Mouse (Mus musculus) lung, adult 18-20 months (tissue): ENCODE data around the gene Ccdc181.
A peak's percentile ranks its signal among the peaks of the same experiment; 100 is the strongest.

ENCODE experiments used
- DNase-seq, 2 experiments: peaks; one replicate each; pipeline ENCODE4 v3.0.0; 2022; ENCODE audit warnings: mixed read lengths in 2 of 2

The Ccdc181 gene

GRCm38 (mm10) chr1:164287406-164287805, 12.0 kb downstream of the Ccdc181 start:
- DNase-seq: no peak

DNA sequence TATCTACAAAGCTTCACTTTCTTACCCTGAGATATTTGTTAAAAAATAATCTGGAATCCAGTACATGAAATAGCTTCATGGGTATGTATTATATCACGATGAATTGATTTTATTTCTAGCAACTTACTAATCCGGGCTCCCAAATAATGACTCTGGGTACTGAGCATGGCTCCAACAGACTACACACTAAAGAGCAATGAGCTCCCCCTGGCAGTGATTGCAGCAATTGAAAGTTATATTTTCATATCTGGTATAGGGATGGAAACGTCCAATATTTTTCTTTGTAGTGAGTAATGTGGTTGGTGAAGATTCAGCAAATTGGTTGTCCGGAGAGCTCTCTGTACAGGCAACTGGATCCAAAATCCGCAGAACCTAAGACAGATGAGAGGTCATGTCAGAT, 16.7 kb downstream of the Ccdc181 start:
- DNase-seq: no peak

DNA sequence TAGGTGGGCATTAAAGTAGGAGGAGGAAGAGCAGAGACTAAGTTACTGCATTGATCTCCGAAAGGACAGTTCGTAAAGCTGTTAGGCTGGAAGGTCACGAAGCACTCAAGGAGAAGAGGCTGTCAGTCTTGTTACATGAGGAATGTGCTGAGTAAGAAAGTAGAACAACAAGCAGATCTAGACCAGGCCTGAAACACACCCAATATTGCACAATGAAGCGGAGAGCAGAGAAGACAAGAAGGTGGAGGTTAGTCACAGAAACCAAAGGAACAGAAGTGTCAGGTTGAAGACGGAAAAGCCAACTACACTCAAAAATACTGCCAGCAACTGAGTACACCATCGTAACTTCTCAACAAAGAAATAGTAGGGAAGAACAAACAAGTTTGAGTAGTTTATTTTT, 18.7 kb downstream of the Ccdc181 start:
- peak; percentile 14 to 48 for DNase-seq

- no peak for DNase-seq
These were observed 21.1 kb downstream of the Ccdc181 start for GRCm38 (mm10) chr1:164296473-164296872.

DNA sequence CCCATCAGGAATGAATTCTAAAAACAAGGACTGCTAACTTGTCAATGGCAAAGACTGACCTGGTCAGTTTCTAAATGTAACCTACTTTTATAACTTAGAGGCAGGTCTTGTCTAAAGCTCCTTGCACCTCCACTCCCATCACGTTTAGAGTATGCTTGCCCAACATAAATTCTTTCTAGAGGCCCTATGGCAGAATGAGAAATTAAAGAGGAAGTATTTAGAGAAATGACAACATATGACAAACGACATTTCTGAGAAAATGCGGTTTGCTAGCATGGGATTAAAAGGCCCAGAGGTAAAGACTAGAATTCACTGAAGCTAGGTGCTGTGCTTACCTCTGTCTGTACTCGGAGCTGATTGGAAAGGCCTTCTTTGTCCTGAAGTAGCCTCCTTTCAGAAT, 26.6 kb downstream of the Ccdc181 start:
- DNase-seq: no peak

GRCm38 (mm10) chr1:164303821-164304220, 28.4 kb downstream of the Ccdc181 start, which contains the start of gene Nme7:
Nme7 (plus strand) TSS chr1:164304121.
- no peak for DNase-seq

GRCm38 (mm10) chr1:164307124-164307751, 31.9 kb downstream of the Ccdc181 start, which contains the start of gene Blzf1:
Blzf1 (minus strand) TSS chr1:164307489.
- peak; percentile 97 to 98 for DNase-seq

GRCm38 (mm10) chr1:164307922-164308321, 32.5 kb downstream of the Ccdc181 start:
- no peak for DNase-seq

GRCm38 (mm10) chr1:164314085-164314484, 38.7 kb downstream of the Ccdc181 start:
- DNase-seq: no peak

DNA sequence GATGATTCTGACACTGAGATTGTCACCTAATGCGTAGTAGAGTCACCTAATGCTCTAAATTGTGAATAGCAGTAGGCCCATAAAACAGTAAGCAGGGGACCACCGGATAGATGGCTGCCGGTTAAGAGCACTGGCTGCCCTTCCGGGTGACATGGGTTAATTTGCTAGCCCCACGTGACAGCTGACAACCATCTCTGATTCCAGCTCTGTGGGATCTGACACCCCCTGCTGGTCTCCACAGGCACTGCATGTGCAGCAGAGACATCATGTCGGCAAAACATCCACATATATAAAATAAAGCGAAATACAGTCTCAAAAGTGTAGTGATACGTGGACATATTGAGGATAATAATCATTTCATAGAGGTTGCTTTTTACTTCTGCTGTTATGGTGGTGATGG, 39.9 kb downstream of the Ccdc181 start:
- peak; percentile 12 to 24 for DNase-seq

DNA sequence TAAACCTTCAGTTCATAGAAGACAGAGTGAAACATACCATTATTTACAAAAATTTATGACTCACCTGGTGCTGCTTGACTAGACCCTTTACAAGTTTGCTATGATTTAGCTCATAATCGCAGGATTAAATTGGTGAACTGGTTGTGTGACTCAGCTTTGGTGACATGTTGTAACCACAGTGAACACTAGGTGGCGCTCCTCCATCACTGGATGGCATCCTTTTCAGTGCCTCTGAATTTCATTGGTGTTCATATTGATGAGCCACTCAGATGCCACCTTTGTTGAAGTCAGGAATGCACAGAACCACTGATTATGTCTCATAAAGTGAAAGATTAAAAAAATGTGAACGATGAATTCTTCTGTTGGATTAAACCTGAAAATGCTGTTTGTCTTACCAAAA, 41.3 kb downstream of the Ccdc181 start:
- DNase-seq: peak; percentile 44 to 62

- DNase-seq: no peak
These were observed 41.9 kb downstream of the Ccdc181 start for GRCm38 (mm10) chr1:164317261-164317660.

GRCm38 (mm10) chr1:164318474-164318873, 43.1 kb downstream of the Ccdc181 start:
- DNase-seq: no peak

DNA sequence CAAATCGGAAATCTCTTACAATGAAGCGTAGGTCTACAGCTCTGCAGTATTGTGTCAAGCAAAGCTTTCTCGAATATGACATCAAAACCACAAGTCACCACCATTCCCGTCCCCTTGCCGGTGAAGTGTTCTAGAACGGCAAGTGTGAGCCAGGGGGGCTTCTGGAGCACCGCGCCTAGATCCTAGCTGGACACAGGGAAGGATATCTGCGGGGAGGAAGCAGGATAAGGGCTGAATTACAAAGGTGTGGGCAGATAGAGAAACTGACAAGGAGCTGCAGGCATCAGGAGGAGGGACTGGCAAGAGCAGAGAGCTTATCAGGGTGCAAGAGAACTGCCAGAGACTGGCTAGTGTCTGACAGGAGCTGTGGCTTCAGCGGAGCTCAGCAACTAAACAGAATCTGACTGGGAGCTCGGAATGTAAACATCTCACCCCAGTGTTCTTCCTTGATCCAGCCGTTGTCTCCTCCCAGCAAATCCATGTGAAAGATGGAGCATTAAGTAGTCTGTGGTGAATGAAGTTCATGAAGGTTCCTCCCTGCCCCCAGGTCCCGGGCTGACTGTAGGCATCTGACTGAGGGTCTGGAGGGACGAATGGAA, 44.3 kb downstream of the Ccdc181 start:
- no peak for DNase-seq

GRCm38 (mm10) chr1:164320731-164321130, 45.3 kb downstream of the Ccdc181 start:
- no peak for DNase-seq

DNA sequence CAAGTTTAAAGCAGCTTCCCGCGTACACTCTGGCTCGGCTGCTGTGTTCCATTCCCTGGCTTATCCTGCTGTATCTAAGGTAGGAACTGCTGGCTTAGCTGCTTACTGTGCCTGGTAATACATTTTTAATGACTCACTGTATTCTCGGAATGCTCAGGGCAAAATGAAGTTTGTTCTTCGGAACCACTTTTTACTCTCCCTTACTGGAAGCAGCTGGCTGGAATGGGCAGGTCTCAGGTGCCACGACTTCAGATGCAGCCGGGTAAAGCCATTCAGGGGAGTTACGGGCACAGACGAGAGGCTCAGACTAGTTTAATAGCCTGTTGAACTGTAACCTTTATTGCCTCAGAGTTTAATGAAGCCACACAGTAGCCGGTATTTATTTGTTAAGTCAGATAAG, 46.0 kb downstream of the Ccdc181 start:
- peak; percentile 12 to 18 for DNase-seq

GRCm38 (mm10) chr1:164322987-164323650, 47.7 kb downstream of the Ccdc181 start:
- no peak for DNase-seq

GRCm38 (mm10) chr1:164324221-164324620, 48.8 kb downstream of the Ccdc181 start:
- no peak for DNase-seq

DNA sequence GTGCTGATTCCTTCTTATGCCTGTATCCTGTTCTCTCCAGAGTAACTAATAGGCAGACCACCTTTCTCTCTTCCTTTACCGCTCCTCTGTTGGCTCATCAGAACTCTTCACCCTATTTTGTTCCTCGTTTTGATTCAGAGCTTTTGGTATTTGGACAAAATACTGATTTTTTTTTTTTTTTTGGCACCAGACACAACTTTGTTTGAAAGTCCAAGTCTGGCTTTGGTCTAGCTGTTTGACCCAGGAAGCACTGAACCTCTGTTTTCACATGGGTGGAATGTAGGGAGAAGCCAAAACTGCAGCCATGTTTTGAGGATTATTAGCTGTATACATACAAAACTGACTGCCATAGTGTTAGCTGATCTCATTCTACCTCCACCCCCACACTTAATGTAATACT, 49.5 kb downstream of the Ccdc181 start:
- DNase-seq: no peak

GRCm38 (mm10) chr1:164326600-164327155, 51.3 kb downstream of the Ccdc181 start:
- no peak for DNase-seq

GRCm38 (mm10) chr1:164327764-164328163, 52.4 kb downstream of the Ccdc181 start:
- no peak for DNase-seq

DNA sequence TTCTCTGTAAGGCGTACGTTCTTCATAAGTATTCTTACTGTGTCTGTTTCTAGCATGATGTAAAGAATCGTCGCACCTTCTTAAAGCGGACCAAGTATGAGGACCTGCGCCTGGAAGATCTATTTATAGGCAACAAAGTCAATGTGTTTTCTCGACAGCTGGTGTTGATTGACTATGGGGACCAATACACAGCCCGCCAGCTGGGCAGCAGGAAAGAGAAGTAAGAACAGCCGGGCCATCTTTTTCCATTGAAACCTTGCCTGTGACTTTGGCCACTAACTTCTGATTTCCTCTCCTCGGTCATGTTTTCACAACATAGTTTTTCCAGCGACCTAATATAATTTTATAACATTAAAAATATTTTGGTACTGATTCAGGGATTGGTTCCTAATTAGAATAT, 57.2 kb downstream of the Ccdc181 start:
- no peak for DNase-seq

GRCm38 (mm10) chr1:164335435-164335834, 60.0 kb downstream of the Ccdc181 start:
- DNase-seq: no peak

GRCm38 (mm10) chr1:164335846-164336245, 60.5 kb downstream of the Ccdc181 start:
- no peak for DNase-seq
